Mouse (Mus musculus): ENCODE data around the gene Ccdc187. TPM values are rescaled to one million over a fixed set of nuclear protein-coding genes. Genes with fewer than 3 reads are reported as not detected.

Ccdc187 gene
- polyA plus RNA-seq, 1 experiment from 2014 or later, result 0.02 TPM

GRCm38 (mm10) chr2:26194552-26195339 is 99.6 kb downstream of the Ccdc187 start:
- DNase-seq (ENCODE audit: low spot score), result no peak
- Histone ChIP-seq H3K4me1 (peaks cover 28% of the 10 kb centered on the region), H3K27me3 (ENCODE audit: low read depth, poor library complexity, severe bottlenecking) (peaks cover 92% of the 10 kb centered on the region), H3K4me3 (no peak overlapping the region), H3K36me3 (no peaks in the 10 kb centered on the region), H3K9me3 (replicated peaks) (no peaks in the 10 kb centered on the region), H3K27ac (replicated peaks) (no peak overlapping the region)
- WGBS, result 40% methylated on average over 7 of the region's 7 CpGs

Other genes starting within 250 kb of the Ccdc187 start
- gene Nacc2, start 171.3 kb downstream of the Ccdc187 start, polyA plus RNA-seq (2016; fragmentation: Nextera tagmentation; extraction: Ambion mirVana), result 4.3 and 5.6 TPM in 2 replicates
- gene Lhx3, start 86.3 kb downstream of the Ccdc187 start, polyA plus RNA-seq (2016; fragmentation: Nextera tagmentation; extraction: Ambion mirVana), result 0.35 and 0.49 TPM in 2 replicates
- gene Qsox2, start 57.0 kb downstream of the Ccdc187 start, polyA plus RNA-seq (2016; fragmentation: Nextera tagmentation; extraction: Ambion mirVana), result 21.0 and 21.3 TPM in 2 replicates
- 87.6 and 103 TPM in 2 replicates for gene Gpsm1, start 21.0 kb upstream of the Ccdc187 start, polyA plus RNA-seq (2016; fragmentation: Nextera tagmentation; extraction: Ambion mirVana)
- gene Dnlz, start 57.6 kb upstream of the Ccdc187 start, polyA plus RNA-seq (2016; fragmentation: Nextera tagmentation; extraction: Ambion mirVana), result 35.1 and 39.2 TPM in 2 replicates
- gene Card9, start 66.4 kb upstream of the Ccdc187 start, polyA plus RNA-seq (2016; fragmentation: Nextera tagmentation; extraction: Ambion mirVana), result 0.77 and 1.9 TPM in 2 replicates
- gene Snapc4, start 86.1 kb upstream of the Ccdc187 start, polyA plus RNA-seq (2016; fragmentation: Nextera tagmentation; extraction: Ambion mirVana), result 32.5 and 34.4 TPM in 2 replicates
- 128 and 132 TPM in 2 replicates for gene Entr1, start 94.8 kb upstream of the Ccdc187 start, polyA plus RNA-seq (2016; fragmentation: Nextera tagmentation; extraction: Ambion mirVana)
- 156 TPM in 2 replicates for gene Pmpca, start 94.8 kb upstream of the Ccdc187 start, polyA plus RNA-seq (2016; fragmentation: Nextera tagmentation; extraction: Ambion mirVana)
- 23.4 and 31.3 TPM in 2 replicates for gene Inpp5e, start 114.6 kb upstream of the Ccdc187 start, polyA plus RNA-seq (2016; fragmentation: Nextera tagmentation; extraction: Ambion mirVana)
- 21.4 and 28.7 TPM in 2 replicates for gene Sec16a, start 150.7 kb upstream of the Ccdc187 start, polyA plus RNA-seq (2016; fragmentation: Nextera tagmentation; extraction: Ambion mirVana)
- gene Notch1, start 222.1 kb upstream of the Ccdc187 start, polyA plus RNA-seq (2016; fragmentation: Nextera tagmentation; extraction: Ambion mirVana), result 30.1 and 38.3 TPM in 2 replicates